Mouse (Mus musculus): ENCODE measurements around the gene Pde4dip.

DNA sequence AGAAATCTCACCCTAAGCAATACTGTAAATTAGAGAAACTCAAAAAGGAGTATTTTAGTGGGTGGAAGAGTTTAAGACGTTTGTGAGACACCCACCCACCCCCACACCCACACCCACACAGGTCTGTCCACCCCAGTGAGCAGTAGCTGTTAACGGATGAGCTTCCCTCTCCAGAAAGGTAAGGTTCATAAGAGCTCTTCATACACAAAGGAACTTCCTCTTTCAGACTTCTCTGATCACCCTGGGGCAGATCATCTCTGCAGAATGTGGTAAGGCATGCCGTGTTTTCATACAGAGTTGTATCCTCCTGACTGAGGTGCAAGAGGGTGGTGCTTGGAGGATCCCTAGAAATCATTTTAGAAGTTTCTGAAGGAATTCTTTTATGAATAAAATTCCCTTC is 88.5 kb downstream of the Pde4dip start:
- TF ChIP-seq CTCF (IDR thresholded peaks at IDR 0.05) (no peak), EP300 (IDR thresholded peaks at IDR 0.05) (no peak)
